Mouse (Mus musculus): ENCODE measurements around the gene Oser1.
"Not testable (repeated sequence)": the region's sequence is repeated elsewhere in the genome, so short reads cannot be mapped to it uniquely, and the experiment has no call there.

GRCm38 (mm10) chr2:163461307-163461706 lies 36.8 kb upstream of the Oser1 start:
- not testable (repeated sequence) for TF ChIP-seq POLR2A (IDR thresholded peaks at IDR 0.05; ENCODE audit: low read depth, low read length); CTCF (IDR thresholded peaks at IDR 0.05; ENCODE audit: borderline replicate concordance, insufficient read depth, low read length)
